Mouse (Mus musculus): Measurements from ENCODE around the gene Anks1. TPM values are rescaled to one million over a fixed set of nuclear protein-coding genes. Genes with fewer than 3 reads are reported as not detected.

Anks1 gene
- 21.2 TPM for polyA plus RNA-seq (2014; fragmentation: Illumina TruSeq; extraction: RNeasy Lipid Tissue Mini Kit (QIAGEN cat#74804); ENCODE audit: insufficient read depth, low read depth, low replicate concordance)

DNA sequence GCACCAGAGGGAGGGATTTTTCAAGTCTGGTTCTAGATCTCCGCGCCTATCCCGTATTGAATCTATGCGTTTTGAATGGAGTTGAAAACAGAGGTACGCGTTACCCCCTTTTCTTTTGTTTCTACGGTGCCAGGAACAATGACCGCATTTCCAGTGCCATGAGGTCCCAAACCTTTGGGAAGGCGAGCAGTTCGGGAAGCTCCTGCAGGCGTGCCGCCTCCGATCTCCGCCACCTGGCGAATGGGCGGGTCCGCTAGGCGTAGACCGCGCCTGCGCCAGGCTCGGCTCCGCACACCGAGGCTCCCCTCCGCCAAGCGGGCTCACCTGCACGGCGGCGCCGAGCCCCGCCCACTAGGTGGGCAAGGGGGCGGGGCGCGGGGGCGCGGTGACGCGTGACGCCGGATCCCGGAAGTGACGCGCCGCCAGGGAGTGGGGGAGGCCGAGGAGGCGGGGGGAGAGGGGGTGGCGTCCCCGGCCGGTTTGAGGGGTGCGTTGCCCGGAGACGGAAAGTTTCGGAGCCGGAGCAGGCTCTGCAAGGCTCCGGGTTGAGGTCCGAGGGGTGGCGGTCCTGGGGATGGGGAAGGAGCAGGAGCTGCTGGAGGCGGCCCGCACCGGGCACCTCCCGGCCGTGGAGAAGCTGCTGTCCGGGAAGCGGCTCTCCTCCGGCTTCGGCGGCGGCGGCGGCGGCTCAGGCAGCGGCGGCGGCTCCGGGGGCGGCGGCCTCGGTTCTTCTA is at the start of gene Anks1:
Gene Anks1, plus strand, starts transcription at position 419 of the 734 bp plus-strand sequence.

DNA sequence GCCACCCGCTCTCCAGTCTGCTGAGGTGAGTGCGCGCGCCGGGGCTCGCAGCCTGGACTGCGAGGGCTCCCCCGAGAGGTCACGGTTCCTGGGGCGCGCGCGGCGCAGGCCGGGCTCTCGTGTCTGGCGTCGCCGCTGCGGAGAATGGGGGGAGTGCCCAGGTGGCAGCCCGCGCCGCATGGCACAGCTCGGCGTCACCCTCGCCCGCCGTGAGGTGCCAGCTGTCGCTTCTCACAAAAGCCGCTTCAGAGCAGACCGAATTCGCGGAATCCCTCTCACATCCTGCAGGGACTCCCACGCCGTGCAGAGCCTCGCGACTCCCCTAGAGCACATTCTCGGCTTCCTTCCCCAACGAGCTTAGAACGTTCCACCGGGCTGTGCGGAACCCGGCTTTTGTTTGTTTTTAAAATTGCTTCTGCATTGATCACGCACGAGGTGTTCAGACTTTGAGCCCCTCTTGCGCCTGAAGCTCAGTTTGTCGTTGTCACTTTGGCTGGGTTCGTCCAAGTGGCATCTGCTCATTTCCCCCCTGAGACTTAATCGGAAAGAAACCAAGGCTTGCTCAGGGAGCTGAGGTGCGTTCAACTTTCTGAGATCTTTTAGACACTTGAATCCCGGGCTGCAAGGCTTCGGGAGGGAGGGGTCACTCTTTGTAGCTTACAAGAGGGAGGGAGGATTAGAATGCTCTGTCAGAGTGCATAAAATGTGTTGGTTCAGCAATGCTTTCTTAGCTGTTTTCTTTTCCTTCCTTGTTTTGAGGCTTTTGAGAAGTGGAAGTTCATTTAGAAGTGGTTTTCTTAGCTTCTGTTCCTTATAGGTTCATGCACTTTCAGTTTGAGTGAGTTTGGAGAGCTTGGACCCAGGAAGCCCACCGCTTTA is 755 bp downstream of the Anks1 start, which contains the start of gene Taf11:
Gene Taf11, minus strand, starts transcription at position 223 of the 879 bp plus-strand sequence.

DNA sequence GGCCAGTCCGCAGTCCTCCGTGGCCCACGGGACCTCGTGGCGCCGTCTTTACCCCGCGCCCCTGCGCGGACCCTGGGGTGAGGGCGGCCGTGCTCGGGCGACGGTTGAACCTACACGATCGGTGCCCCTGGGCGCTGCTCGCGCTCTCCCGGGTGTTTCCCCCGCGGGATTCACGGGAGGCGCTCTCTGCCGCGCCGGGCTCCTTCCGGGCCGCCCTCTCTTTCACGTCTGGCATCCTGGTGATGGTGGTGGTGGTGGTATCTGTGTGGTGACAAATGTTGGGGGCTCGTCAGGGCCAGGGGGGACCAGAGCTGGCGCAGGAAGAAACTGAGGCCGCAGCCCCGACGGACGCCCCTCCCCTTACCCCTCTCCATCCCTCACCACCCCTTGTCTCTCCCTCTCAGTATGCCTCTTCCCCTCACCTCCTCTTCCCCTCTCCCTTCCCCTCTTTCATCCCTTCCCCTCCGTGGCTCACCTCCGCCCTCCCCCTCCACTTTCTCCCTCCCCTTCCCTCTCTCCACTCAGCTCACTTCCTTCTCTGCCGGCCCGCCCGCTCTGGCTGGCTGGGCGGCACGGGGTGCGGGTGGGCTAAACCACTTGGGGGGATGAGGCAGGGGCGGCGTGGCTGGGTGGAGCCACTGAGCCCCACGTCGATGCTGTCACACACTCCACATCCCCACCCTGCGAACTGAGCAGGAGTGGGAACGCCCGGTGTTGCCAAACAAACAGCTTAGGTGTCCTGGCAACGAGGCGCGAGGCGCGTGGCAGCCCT is 171.1 kb downstream of the Anks1 start, which contains the start of gene Tcp11:
Gene Tcp11, minus strand, starts transcription at position 595 of the 772 bp plus-strand sequence.

Other genes with a start within 250 kb of the Anks1 start
- 2.5 TPM for gene Spdef, start 180.4 kb upstream of the Anks1 start, polyA plus RNA-seq (2014; fragmentation: Illumina TruSeq; extraction: RNeasy Lipid Tissue Mini Kit (QIAGEN cat#74804); ENCODE audit: insufficient read depth, low read depth, low replicate concordance)
- 63.4 TPM for gene D17Wsu92e, start 88.7 kb upstream of the Anks1 start, polyA plus RNA-seq (2014; fragmentation: Illumina TruSeq; extraction: RNeasy Lipid Tissue Mini Kit (QIAGEN cat#74804); ENCODE audit: insufficient read depth, low read depth, low replicate concordance)
- gene Snrpc, start 71.2 kb upstream of the Anks1 start, polyA plus RNA-seq (2014; fragmentation: Illumina TruSeq; extraction: RNeasy Lipid Tissue Mini Kit (QIAGEN cat#74804); ENCODE audit: insufficient read depth, low read depth, low replicate concordance) = 96.1 TPM
- gene Uhrf1bp1, start 52.9 kb upstream of the Anks1 start, polyA plus RNA-seq (2014; fragmentation: Illumina TruSeq; extraction: RNeasy Lipid Tissue Mini Kit (QIAGEN cat#74804); ENCODE audit: insufficient read depth, low read depth, low replicate concordance) = 2.2 TPM
- 33.1 TPM for gene Taf11, start 538 bp downstream of the Anks1 start, polyA plus RNA-seq (2014; fragmentation: Illumina TruSeq; extraction: RNeasy Lipid Tissue Mini Kit (QIAGEN cat#74804); ENCODE audit: insufficient read depth, low read depth, low replicate concordance)
- gene Tcp11, start 171.3 kb downstream of the Anks1 start, polyA plus RNA-seq (2014; fragmentation: Illumina TruSeq; extraction: RNeasy Lipid Tissue Mini Kit (QIAGEN cat#74804); ENCODE audit: insufficient read depth, low read depth, low replicate concordance) = 6.4 TPM
- 1.4 TPM for gene Scube3, start 232.8 kb downstream of the Anks1 start, polyA plus RNA-seq (2014; fragmentation: Illumina TruSeq; extraction: RNeasy Lipid Tissue Mini Kit (QIAGEN cat#74804); ENCODE audit: insufficient read depth, low read depth, low replicate concordance)